In genomic region chr15:102195373-102195772, GRCm38 (mm10) we compare ENCODE assay signal across 27 mouse cellular contexts. TPM values are rescaled to one million over a fixed set of nuclear protein-coding genes. Genes with fewer than 3 reads are reported as not detected.
"Had no signal": no experiment of that assay in that cellular context is flagged by ENCODE, and none has a peak within 500 bp of the region (broad histone marks: within the 10 kb centered on the region; RNA-seq: fewer than 3 reads in every experiment).

No protein-coding gene starts in this region.

- H3K27ac ChIP-seq: gastrocnemius, adult 2 months; heart, embryonic 10.5 days; hindbrain, embryonic 10.5 days; hindbrain, embryonic 12.5 days; hindbrain, embryonic 14.5 days; intestine, embryonic 15.5 days; kidney, embryonic 15.5 days; kidney, postnatal 0 days; limb, embryonic 13.5 days; limb, embryonic 15.5 days; liver, embryonic 14.5 days had no signal

- H3K9me3 ChIP-seq: heart, embryonic 10.5 days; heart, embryonic 12.5 days; hindbrain, embryonic 10.5 days; hindbrain, embryonic 12.5 days; intestine, embryonic 15.5 days; kidney, embryonic 15.5 days; limb, embryonic 13.5 days; limb, embryonic 15.5 days; liver, embryonic 12.5 days had no signal

- H3K4me3 ChIP-seq: gastrocnemius, adult 2 months; heart, embryonic 10.5 days; heart, embryonic 12.5 days; hindbrain, embryonic 10.5 days; hindbrain, embryonic 12.5 days; intestine, embryonic 15.5 days; kidney, embryonic 15.5 days; limb, embryonic 13.5 days; limb, embryonic 15.5 days; liver, embryonic 12.5 days had no signal

- H3K4me1 ChIP-seq: hindbrain, embryonic 12.5 days had no signal

- DNase-seq: gastrocnemius, adult 2 months; gastrocnemius, postnatal 10 days; gastrocnemius, postnatal 25 days; heart, adult 18-20 months; heart, postnatal 10 days; heart, postnatal 4 days; kidney, adult 11 months; kidney, adult 9 months; layer of hippocampus, adult 9-11 months; layer of hippocampus, postnatal 36 days; left cerebral cortex, postnatal 4 days; lung, adult 18-20 months had no signal

- H3K36me3 ChIP-seq: heart, embryonic 10.5 days; heart, embryonic 12.5 days; hindbrain, embryonic 12.5 days; liver, embryonic 12.5 days had no signal

- H3K27me3 ChIP-seq: heart, embryonic 12.5 days; hindbrain, embryonic 12.5 days; intestine, embryonic 15.5 days; kidney, embryonic 15.5 days; limb, embryonic 13.5 days; limb, embryonic 15.5 days had no signal

- H3K9ac ChIP-seq: heart, embryonic 12.5 days; hindbrain, embryonic 12.5 days; hindbrain, embryonic 14.5 days; intestine, embryonic 15.5 days; kidney, embryonic 15.5 days; limb, embryonic 13.5 days; limb, embryonic 15.5 days; liver, embryonic 12.5 days; liver, embryonic 14.5 days had no signal

RNA-seq across cellular contexts. Expression of gene Soat2, which starts 45.0 kb away (rescaled TPM):
- total RNA-seq: heart, adult 18-20 months; layer of hippocampus, postnatal 14 days; left cerebral cortex, postnatal 4 days had no signal
- polyA plus RNA-seq: hindbrain, embryonic 14.5 days; hindbrain, embryonic 16.5 days had no signal

RNA-seq across cellular contexts. Expression of gene Igfbp6, which starts 51.2 kb away (rescaled TPM):
- total RNA-seq: granulocyte monocyte progenitor cell, adult 5-6 weeks had no signal
- polyA plus RNA-seq: hindbrain, embryonic 10.5 days; hindbrain, embryonic 12.5 days had no signal
